Mouse (Mus musculus) forebrain, embryonic 13.5 days (tissue): ENCODE measurements at regions not wholly inside any gene's neighbourhood (a gene's known extent, or its start where the extent isn't known, plus 50 kb on each side); places are given as distances from the start of the nearest gene placed in this dataset.

Experiments
- ATAC-seq: fragments of 200-750 bp; cut with Nextera tagmentation; 2 replicates; pipeline ENCODE4 v1.8.0; 2017
- H3K27ac ChIP-seq: fragments of 300-500 bp; sonication (generic); 2 replicates; pipeline ENCODE4 v1.5.1; 2015; ENCODE audit warnings: inconsistent platforms, mild to moderate bottlenecking, moderate library complexity
- H3K27me3 ChIP-seq: fragments of 300-500 bp; sonication (generic); 2 replicates; pipeline ENCODE4 v1.6.1; 2015; ENCODE audit warnings: mild to moderate bottlenecking, inconsistent platforms
- H3K36me3 ChIP-seq: fragments of 300-500 bp; sonication (generic); 2 replicates; pipeline ENCODE4 v1.6.1; 2015; ENCODE audit warnings: mild to moderate bottlenecking, inconsistent platforms; ENCODE audit not compliant: poor library complexity, severe bottlenecking
- H3K4me1 ChIP-seq: fragments of 300-500 bp; sonication (generic); 2 replicates; pipeline ENCODE4 v1.6.1; 2015; ENCODE audit warnings: inconsistent platforms
- H3K4me2 ChIP-seq: fragments of 300-500 bp; sonication (generic); 2 replicates; pipeline ENCODE4 v1.6.1; 2015; ENCODE audit warnings: inconsistent platforms, mild to moderate bottlenecking, moderate library complexity
- H3K4me3 ChIP-seq: fragments of 300-500 bp; sonication (generic); 2 replicates; pipeline ENCODE4 v1.5.1; 2015; ENCODE audit warnings: mild to moderate bottlenecking, inconsistent platforms
- H3K9ac ChIP-seq: fragments of 300-500 bp; sonication (generic); 2 replicates; pipeline ENCODE4 v1.6.1; 2015; ENCODE audit warnings: mild to moderate bottlenecking, inconsistent platforms
- H3K9me3 ChIP-seq: fragments of 300-500 bp; sonication (generic); replicated peaks from 2 replicates; pipeline ENCODE4 v1.6.1; 2016; ENCODE audit warnings: inconsistent platforms
- WGBS: fragments of 180-500 bp; shearing (Covaris S2); methylation state at CpG from one replicate; pipeline ENCODE4 v1.1.7; 2015; 5-methylcytosine and 5-hydroxymethylcytosine counted together

GRCm38 (mm10) chr7:136007796-136008455, 291.8 kb upstream of the Mki67 start:
- H3K27me3 ChIP-seq, result peaks cover 12% of the 10 kb centered on the region
- H3K36me3 ChIP-seq, result no peaks in the 10 kb centered on the region
- H3K27ac ChIP-seq, result no peak overlapping the region
- no peak overlapping the region for H3K4me3 ChIP-seq
- H3K9me3 ChIP-seq, result no peaks in the 10 kb centered on the region
- H3K4me1 ChIP-seq, result peaks cover 13% of the 10 kb centered on the region
- WGBS, result 27% methylated on average over 23 of the region's 23 CpGs
- ATAC-seq, result peak; percentile 43; the same call in 1 of the 2 replicates
- H3K9ac ChIP-seq, result peak overlapping the region; percentile 26; the same call in 1 of the 2 replicates
- H3K4me2 ChIP-seq, result peak overlapping the region; percentile 43

GRCm38 (mm10) chr7:136008486-136008885, 292.3 kb upstream of the Mki67 start:
- Histone ChIP-seq H3K9ac (no peak overlapping the region), H3K36me3 (no peaks in the 10 kb centered on the region), H3K4me2 (peak overlapping the region; percentile 43), H3K4me1 (peaks cover 13% of the 10 kb centered on the region), H3K9me3 (no peaks in the 10 kb centered on the region), H3K27ac (no peak overlapping the region), H3K27me3 (peaks cover 12% of the 10 kb centered on the region), H3K4me3 (no peak overlapping the region)
- WGBS, result 44% methylated on average over 6 of the region's 6 CpGs
- ATAC-seq, result no peak

GRCm38 (mm10) chr7:136010013-136010412, 293.9 kb upstream of the Mki67 start:
- ATAC-seq, result peak; percentile 51; the same call in 1 of the 2 replicates
- H3K4me3 ChIP-seq, result no peak overlapping the region
- H3K9ac ChIP-seq, result no peak overlapping the region
- H3K27me3 ChIP-seq, result peaks cover 12% of the 10 kb centered on the region
- WGBS, result 67% methylated on average over 7 of the region's 7 CpGs
- peaks cover 13% of the 10 kb centered on the region for H3K4me1 ChIP-seq
- no peak overlapping the region for H3K4me2 ChIP-seq
- no peaks in the 10 kb centered on the region for H3K9me3 ChIP-seq
- no peak overlapping the region for H3K27ac ChIP-seq
- H3K36me3 ChIP-seq, result no peaks in the 10 kb centered on the region

- H3K9me3 ChIP-seq, result no peaks in the 10 kb centered on the region
- no peak for ATAC-seq
- H3K4me1 ChIP-seq, result no peaks in the 10 kb centered on the region
- no peaks in the 10 kb centered on the region for H3K36me3 ChIP-seq
- no peak overlapping the region for H3K4me2 ChIP-seq
- H3K27me3 ChIP-seq, result no peaks in the 10 kb centered on the region
- H3K4me3 ChIP-seq, result no peak overlapping the region
- H3K27ac ChIP-seq, result no peak overlapping the region
- 55% methylated on average over 4 of the region's 4 CpGs for WGBS
- no peak overlapping the region for H3K9ac ChIP-seq
Observed at GRCm38 (mm10) chr7:136014706-136015105, 298.5 kb upstream of the Mki67 start.

GRCm38 (mm10) chr7:136016918-136017317, 300.8 kb upstream of the Mki67 start:
- Histone ChIP-seq H3K27me3 (no peaks in the 10 kb centered on the region), H3K36me3 (no peaks in the 10 kb centered on the region), H3K27ac (no peak overlapping the region), H3K4me3 (no peak overlapping the region), H3K9me3 (no peaks in the 10 kb centered on the region), H3K9ac (no peak overlapping the region), H3K4me1 (no peaks in the 10 kb centered on the region), H3K4me2 (no peak overlapping the region)
- ATAC-seq, result no peak
- WGBS, result 82% methylated on average over 8 of the region's 8 CpGs

- whole genome bisulfite sequencing, result 63% methylated on average over 7 of the region's 7 CpGs
- H3K9ac ChIP-seq, result no peak overlapping the region
- H3K9me3 ChIP-seq, result no peaks in the 10 kb centered on the region
- H3K27me3 ChIP-seq, result 0 out of 2 replicates have a peak, but pooled peaks cover 2% of the 10 kb centered on the region
- no peak overlapping the region for H3K4me2 ChIP-seq
- H3K4me1 ChIP-seq, result 0 out of 2 replicates have a peak, but pooled peaks cover 4% of the 10 kb centered on the region
- ATAC-seq, result no peak
- H3K4me3 ChIP-seq, result no peak overlapping the region
- H3K36me3 ChIP-seq, result no peaks in the 10 kb centered on the region
- no peak overlapping the region for H3K27ac ChIP-seq
Observed at GRCm38 (mm10) chr7:136020577-136020976, 304.4 kb upstream of the Mki67 start.

- Histone ChIP-seq H3K36me3 (no peaks in the 10 kb centered on the region), H3K4me1 (0 out of 2 replicates have a peak, but pooled peaks cover 4% of the 10 kb centered on the region), H3K27ac (no peak overlapping the region), H3K27me3 (0 out of 2 replicates have a peak, but pooled peaks cover 4% of the 10 kb centered on the region), H3K9me3 (no peaks in the 10 kb centered on the region), H3K4me2 (no peak overlapping the region), H3K4me3 (no peak overlapping the region), H3K9ac (no peak overlapping the region)
- WGBS, result 72% methylated on average over 2 of the region's 2 CpGs
- ATAC-seq, result no peak
Observed at GRCm38 (mm10) chr7:136021071-136021470, 304.9 kb upstream of the Mki67 start.

GRCm38 (mm10) chr7:136022781-136023448, 306.8 kb upstream of the Mki67 start:
- no peak overlapping the region for H3K4me3 ChIP-seq
- H3K27ac ChIP-seq, result no peak overlapping the region
- H3K36me3 ChIP-seq, result no peaks in the 10 kb centered on the region
- 78% methylated on average over 5 of the region's 5 CpGs for WGBS
- H3K4me1 ChIP-seq, result peaks cover 12% of the 10 kb centered on the region; the same call in 1 of the 2 replicates
- no peak for ATAC-seq
- no peak overlapping the region for H3K4me2 ChIP-seq
- no peaks in the 10 kb centered on the region for H3K9me3 ChIP-seq
- H3K27me3 ChIP-seq, result 0 out of 2 replicates have a peak, but pooled peaks cover 4% of the 10 kb centered on the region
- no peak overlapping the region for H3K9ac ChIP-seq

- H3K27ac ChIP-seq, result no peak overlapping the region
- ATAC-seq, result no peak
- 0 out of 2 replicates have a peak, but pooled peaks cover 4% of the 10 kb centered on the region for H3K27me3 ChIP-seq
- H3K9me3 ChIP-seq, result no peaks in the 10 kb centered on the region
- no peak overlapping the region for H3K4me2 ChIP-seq
- peaks cover 12% of the 10 kb centered on the region; the same call in 1 of the 2 replicates for H3K4me1 ChIP-seq
- H3K4me3 ChIP-seq, result no peak overlapping the region
- WGBS, result 61% methylated on average over 7 of the region's 7 CpGs
- H3K9ac ChIP-seq, result no peak overlapping the region
- no peaks in the 10 kb centered on the region for H3K36me3 ChIP-seq
Observed at GRCm38 (mm10) chr7:136026451-136026850, 310.3 kb upstream of the Mki67 start.

GRCm38 (mm10) chr7:136032026-136032425, 315.9 kb upstream of the Mki67 start:
- no peak for ATAC-seq
- WGBS, result 75% methylated on average over 6 of the region's 6 CpGs

GRCm38 (mm10) chr7:136033536-136033935, 317.4 kb upstream of the Mki67 start:
- H3K4me3 ChIP-seq, result no peak overlapping the region
- ATAC-seq, result no peak
- 82% methylated on average over 5 of the region's 5 CpGs for WGBS
- H3K4me1 ChIP-seq, result no peaks in the 10 kb centered on the region
- no peak overlapping the region for H3K9ac ChIP-seq
- H3K27ac ChIP-seq, result no peak overlapping the region
- no peaks in the 10 kb centered on the region for H3K36me3 ChIP-seq
- H3K27me3 ChIP-seq, result no peaks in the 10 kb centered on the region
- H3K4me2 ChIP-seq, result no peak overlapping the region
- no peaks in the 10 kb centered on the region for H3K9me3 ChIP-seq

More at GRCm38 (mm10) chr7:136032026-136032425, 315.9 kb upstream of the Mki67 start:
- Histone ChIP-seq H3K27me3 (no peaks in the 10 kb centered on the region), H3K4me1 (no peaks in the 10 kb centered on the region), H3K27ac (no peak overlapping the region), H3K9ac (no peak overlapping the region), H3K9me3 (no peaks in the 10 kb centered on the region), H3K36me3 (no peaks in the 10 kb centered on the region), H3K4me2 (no peak overlapping the region), H3K4me3 (no peak overlapping the region)

GRCm38 (mm10) chr7:136035735-136036134, 319.6 kb upstream of the Mki67 start:
- 57% methylated on average over 7 of the region's 7 CpGs for WGBS
- no peaks in the 10 kb centered on the region for H3K4me1 ChIP-seq
- no peak for ATAC-seq
- no peaks in the 10 kb centered on the region for H3K36me3 ChIP-seq
- H3K4me3 ChIP-seq, result no peak overlapping the region
- H3K9me3 ChIP-seq, result no peaks in the 10 kb centered on the region
- peaks cover 4% of the 10 kb centered on the region; the same call in 1 of the 2 replicates for H3K27me3 ChIP-seq
- no peak overlapping the region for H3K4me2 ChIP-seq
- H3K27ac ChIP-seq, result no peak overlapping the region
- no peak overlapping the region for H3K9ac ChIP-seq
